Mouse (Mus musculus): ENCODE measurements around the gene Thumpd3.
A peak's percentile ranks its signal among the peaks of the same experiment; 100 is the strongest.

Thumpd3 gene

DNA sequence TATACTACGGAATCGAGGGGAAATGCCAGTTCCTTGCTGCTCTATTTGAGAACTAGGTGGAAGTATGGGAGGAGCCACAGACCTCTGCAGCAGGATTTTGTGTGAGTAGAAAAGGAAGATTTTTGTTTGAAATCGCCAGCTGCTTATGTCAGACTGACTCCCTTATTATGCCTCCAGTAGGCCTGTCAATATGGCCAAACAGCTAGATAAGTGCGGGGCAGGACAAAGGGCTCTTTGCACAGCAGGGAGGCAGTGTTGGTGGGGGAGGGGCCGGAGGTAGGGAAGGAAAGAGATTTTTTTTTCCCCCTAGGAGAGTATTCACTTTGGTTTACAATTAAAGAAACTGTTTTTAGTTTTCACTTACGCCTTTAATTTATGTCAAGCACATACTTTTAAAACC lies 36.2 kb downstream of the Thumpd3 start:
- DNase-seq: no peak

DNA sequence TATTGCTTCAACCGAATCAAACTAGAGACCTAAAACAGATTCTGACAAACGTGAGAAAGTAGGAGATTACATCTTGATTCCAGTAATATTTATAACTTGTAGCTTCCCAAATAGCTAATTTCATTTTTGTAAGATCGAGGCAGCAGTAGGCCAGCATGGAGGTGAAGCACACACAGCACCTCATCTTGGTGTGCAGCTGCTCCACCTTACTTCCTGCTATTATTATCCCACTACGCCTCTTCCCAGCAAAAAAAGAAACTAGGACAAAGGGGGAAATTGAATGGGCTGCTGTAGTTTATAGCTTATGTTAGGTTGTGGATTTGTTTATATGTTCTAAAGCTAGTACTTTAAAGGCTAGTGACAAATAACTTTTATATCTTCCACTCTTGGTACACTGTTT lies 38.6 kb downstream of the Thumpd3 start:
- DNase-seq: no peak

DNA sequence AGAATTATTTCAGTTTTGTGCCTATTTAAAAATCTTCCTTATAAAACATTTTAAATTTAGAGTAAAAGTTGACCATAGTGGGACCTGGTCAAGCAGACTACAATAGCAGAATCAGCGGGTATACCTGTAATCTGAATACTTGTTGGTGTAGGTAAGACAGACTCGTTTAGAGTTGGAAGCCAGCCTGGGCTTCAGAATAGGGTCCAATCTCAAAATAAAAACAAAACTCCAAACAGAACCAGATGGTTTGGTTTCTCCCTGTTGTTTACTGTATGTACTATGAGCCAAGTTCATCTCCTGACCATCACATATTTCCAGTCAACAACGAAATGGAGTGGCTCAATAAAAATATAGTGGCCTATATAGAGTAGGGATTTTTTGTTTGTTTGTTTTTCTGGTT lies 47.2 kb downstream of the Thumpd3 start:
- no peak for DNase-seq

DNA sequence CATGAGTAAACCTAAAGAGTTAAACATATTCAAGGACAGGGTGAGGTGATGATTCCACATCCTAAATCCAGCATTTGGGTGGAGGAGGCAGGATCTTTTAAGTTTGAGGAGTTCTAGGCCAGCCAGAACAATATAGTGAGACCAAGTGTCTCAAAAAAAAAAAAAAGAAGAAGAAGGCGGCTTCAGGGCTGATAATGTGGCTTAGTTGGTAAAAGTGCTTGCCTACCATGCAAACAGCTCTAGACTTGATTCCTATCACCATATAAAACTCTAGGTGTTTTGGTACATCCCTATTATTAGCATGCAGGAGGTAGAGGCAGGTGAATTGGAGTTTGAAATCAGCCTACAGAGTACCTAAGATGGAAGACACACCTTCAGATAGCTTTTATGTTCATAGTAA lies 49.5 kb downstream of the Thumpd3 start:
- DNase-seq: no peak

DNA sequence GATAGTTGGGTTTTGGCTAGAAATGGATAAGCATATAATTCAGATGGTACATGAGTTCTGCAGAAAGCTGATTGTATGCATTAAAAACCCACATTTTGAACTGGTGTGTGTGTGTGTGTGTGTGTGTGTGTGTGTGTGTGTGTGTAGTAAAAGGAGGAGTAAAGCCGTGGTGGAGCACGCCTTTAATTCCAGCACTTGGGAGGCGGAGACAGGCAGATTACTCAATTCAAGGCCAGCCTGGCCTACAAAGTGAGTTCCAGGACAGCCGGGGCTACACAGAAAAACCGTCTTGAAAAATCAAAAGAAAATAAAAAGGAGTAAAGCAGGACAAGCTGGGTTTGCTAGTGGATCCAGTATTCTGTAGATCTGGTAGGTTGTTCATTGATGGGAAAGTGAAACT lies 51.6 kb downstream of the Thumpd3 start:
- no peak for DNase-seq

DNA sequence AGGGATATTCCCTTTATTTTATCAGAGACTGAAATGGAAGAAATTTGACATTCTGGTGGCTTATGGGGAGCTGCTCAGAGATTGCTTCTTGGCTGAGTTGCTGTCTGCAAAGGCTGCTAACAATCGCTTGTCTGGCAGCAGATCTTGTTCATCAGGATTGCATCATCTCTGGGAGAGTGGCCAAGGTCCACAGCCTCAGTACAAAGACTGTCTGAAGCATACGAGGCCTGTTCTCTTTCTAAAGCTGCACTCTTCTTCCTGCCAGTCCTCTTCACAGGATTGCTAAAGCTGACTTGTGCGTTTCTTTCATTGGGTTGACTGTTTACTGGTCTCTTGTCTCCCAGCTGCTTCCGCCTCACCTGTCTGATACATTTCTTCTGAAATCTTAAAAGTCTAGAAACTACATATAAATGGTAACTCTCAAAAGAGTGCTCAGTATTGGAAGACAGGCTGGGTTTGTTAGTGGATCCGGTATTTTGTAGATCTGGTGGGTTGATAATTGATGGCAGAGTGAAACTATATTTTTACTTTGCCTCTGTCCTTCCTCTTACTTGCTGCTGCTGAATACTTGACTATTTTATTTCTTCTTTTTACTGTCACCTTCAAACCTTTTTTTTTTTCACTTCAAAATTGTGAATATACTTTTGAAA lies 53.7 kb downstream of the Thumpd3 start:
- DNase-seq: peak; percentile 15

DNA sequence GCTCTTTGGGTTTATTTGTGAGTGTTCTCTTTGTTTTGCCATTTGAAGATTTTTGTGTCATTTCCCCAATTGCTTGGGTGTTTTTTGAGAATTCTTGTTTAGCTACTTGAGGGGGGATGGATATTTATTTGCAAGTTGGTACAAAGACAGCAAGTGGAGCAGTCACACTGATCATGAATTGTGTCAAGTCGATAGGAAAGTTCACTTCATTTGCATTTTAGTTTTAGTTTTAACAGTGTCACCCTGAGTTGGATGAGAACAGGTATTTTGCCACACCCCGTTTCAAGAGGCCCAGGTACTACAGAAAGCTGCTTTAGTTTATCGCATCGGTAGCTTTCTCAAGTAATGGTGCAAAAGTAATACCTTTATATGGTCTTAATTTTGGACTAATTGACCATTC lies 56.5 kb downstream of the Thumpd3 start:
- no peak for DNase-seq

DNA sequence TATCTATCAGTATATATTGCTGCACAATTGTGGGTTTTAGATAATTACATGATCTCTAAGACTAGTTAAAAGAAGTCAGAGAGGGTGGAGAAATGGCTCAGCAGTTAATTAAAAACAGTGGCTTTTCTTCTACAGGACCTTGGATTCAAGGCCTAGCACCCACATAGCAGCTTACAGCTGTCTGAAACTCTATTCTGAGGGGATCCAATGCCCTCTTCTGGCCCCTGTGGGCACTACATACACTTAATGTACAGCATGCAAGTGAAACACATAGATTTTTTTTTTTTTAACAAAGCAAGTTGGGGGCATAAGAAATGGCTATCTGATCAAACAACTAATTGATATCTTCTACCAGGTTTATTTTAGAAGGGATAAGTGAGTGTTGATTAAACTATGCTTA lies 57.7 kb downstream of the Thumpd3 start:
- peak; percentile 79 for DNase-seq

DNA sequence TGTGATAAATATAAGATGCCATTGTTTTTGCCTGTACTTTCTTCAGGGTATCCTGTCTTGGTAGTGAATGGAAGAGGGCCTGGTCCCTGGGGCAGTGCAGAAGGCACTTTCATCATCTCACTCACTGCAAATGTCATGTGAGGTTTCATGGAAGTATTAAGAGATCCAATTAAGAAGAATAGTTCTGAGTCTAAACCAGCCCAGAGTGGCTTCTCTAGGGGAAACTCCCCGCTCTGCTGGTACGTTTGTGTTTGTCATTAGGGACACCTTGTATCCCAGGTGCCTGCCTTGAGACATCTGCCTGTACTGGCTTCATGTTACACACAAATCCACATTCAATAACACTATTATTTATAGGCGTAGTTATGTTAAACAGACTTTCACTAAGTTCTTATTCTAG lies 63.4 kb downstream of the Thumpd3 start:
- no peak for DNase-seq

DNA sequence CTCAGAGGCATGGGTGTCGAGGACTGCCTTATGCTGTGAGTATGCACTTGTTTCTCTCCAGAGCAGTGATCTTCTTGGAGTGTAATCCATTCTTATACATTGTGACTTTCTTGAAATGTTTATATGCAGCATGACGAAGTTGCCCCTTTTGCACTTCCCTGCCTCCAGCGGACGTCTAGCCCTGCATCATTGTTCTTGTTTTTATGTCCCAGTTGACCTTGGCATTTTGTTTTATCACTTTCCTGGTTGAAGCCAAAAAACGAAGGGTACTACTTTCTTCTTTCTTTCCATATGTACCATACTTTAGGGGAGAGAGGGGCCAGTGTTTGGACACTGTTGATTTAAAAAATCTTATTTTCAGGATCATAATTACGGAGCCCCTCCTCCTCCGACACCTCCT lies 63.9 kb downstream of the Thumpd3 start:
- no peak for DNase-seq

All from thymus, postnatal 25 days (tissue).